Mouse (Mus musculus): ENCODE measurements around the gene Ros1. TPM values are rescaled to one million over a fixed set of nuclear protein-coding genes. Genes with fewer than 3 reads are reported as not detected.

Ros1 gene
- polyA plus RNA-seq, 1 experiment from 2014 or later = not detected

GRCm38 (mm10) chr10:52027161-52028035 lies 167.6 kb downstream of the Ros1 start:
- H3K27me3 ChIP-seq (ENCODE audit: control insufficient read depth, insufficient read depth, low read length) = peaks cover 98% of the 10 kb centered on the region
- peak overlapping the region; percentile 40; the same call in 1 of the 2 replicates for H3K9ac ChIP-seq
- peak overlapping the region; percentile 45 for H3K4me3 ChIP-seq (replicated peaks; ENCODE audit: low read length)
- ATAC-seq (ENCODE audit: low FRiP score) = peak; percentile 61
- DNase-seq (ENCODE audit: low spot score) = no peak
- H3K9me3 ChIP-seq (ENCODE audit: control insufficient read depth, low read length) = no peaks in the 10 kb centered on the region
- no peak overlapping the region for H3K27ac ChIP-seq
- no peaks in the 10 kb centered on the region for H3K36me3 ChIP-seq (replicated peaks; ENCODE audit: control insufficient read depth, insufficient read depth)
- peak overlapping the region; percentile 91 for H3K4me2 ChIP-seq (replicated peaks)
- peaks cover 16% of the 10 kb centered on the region for H3K4me1 ChIP-seq (replicated peaks; ENCODE audit: control insufficient read depth, insufficient read depth, low read length)
- under 1% methylated on average over 68 of the region's 68 CpGs for WGBS

GRCm38 (mm10) chr10:52025821-52026220 lies 169.2 kb downstream of the Ros1 start:
- 12% methylated on average over 7 of the region's 7 CpGs for WGBS
- H3K4me1 ChIP-seq (replicated peaks; ENCODE audit: control insufficient read depth, insufficient read depth, low read length) = peaks cover 17% of the 10 kb centered on the region
- H3K27ac ChIP-seq = no peak overlapping the region
- peaks cover 98% of the 10 kb centered on the region for H3K27me3 ChIP-seq (ENCODE audit: control insufficient read depth, insufficient read depth, low read length)
- H3K4me3 ChIP-seq (replicated peaks; ENCODE audit: low read length) = no peak overlapping the region
- no peak for ATAC-seq (ENCODE audit: low FRiP score)
- no peaks in the 10 kb centered on the region for H3K9me3 ChIP-seq (ENCODE audit: control insufficient read depth, low read length)
- no peak for DNase-seq (ENCODE audit: low spot score)
- no peak overlapping the region for H3K4me2 ChIP-seq (replicated peaks)
- H3K36me3 ChIP-seq (replicated peaks; ENCODE audit: control insufficient read depth, insufficient read depth) = no peaks in the 10 kb centered on the region
- no peak overlapping the region for H3K9ac ChIP-seq

- WGBS = 0% methylated on average over 1 of the region's 1 CpGs
- no peak for DNase-seq (ENCODE audit: low spot score)
- H3K36me3 ChIP-seq (replicated peaks; ENCODE audit: control insufficient read depth, insufficient read depth) = no peaks in the 10 kb centered on the region
These were observed 169.8 kb downstream of the Ros1 start for GRCm38 (mm10) chr10:52025291-52025690.

DNA sequence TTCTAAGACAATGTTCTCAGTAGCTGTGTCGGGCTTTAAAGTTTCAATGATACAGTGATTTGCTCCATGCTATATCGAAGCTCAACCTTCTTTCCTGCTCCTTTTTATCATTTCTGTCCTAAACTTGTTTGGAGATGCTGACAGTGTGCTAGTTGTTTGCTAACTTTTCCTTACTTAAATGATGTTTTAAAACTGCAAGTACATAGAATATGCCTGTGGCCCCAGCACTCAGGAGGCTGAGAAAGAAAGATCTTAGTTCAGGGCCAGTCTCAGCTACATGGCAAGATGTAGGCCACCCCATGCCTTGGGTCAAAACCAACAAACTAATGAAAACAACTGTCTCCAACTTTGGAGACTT lies 171.0 kb downstream of the Ros1 start:
- Histone ChIP-seq H3K36me3 (replicated peaks; ENCODE audit: control insufficient read depth, insufficient read depth) (no peaks in the 10 kb centered on the region), H3K4me3 (replicated peaks; ENCODE audit: low read length) (no peak overlapping the region)
- DNase-seq (ENCODE audit: low spot score) = no peak

More at GRCm38 (mm10) chr10:52025291-52025690, 169.8 kb downstream of the Ros1 start:
- Histone ChIP-seq H3K9me3 (ENCODE audit: control insufficient read depth, low read length) (no peaks in the 10 kb centered on the region), H3K4me2 (replicated peaks) (no peak overlapping the region), H3K9ac (no peak overlapping the region), H3K4me1 (replicated peaks; ENCODE audit: control insufficient read depth, insufficient read depth, low read length) (peaks cover 17% of the 10 kb centered on the region), H3K27ac (no peak overlapping the region), H3K27me3 (ENCODE audit: control insufficient read depth, insufficient read depth, low read length) (peaks cover 98% of the 10 kb centered on the region), H3K4me3 (replicated peaks; ENCODE audit: low read length) (no peak overlapping the region)
- ATAC-seq (ENCODE audit: low FRiP score) = no peak

GRCm38 (mm10) chr10:52023213-52024052 lies 171.6 kb downstream of the Ros1 start:
- ATAC-seq (ENCODE audit: low FRiP score) = no peak
- H3K4me2 ChIP-seq (replicated peaks) = peak overlapping the region; percentile 97
- H3K9ac ChIP-seq = no peak overlapping the region
- H3K36me3 ChIP-seq (replicated peaks; ENCODE audit: control insufficient read depth, insufficient read depth) = no peaks in the 10 kb centered on the region
- no peak for DNase-seq (ENCODE audit: low spot score)
- no peaks in the 10 kb centered on the region for H3K9me3 ChIP-seq (ENCODE audit: control insufficient read depth, low read length)
- WGBS = 2% methylated on average over 17 of the region's 17 CpGs
- no peak overlapping the region for H3K27ac ChIP-seq
- H3K4me1 ChIP-seq (replicated peaks; ENCODE audit: control insufficient read depth, insufficient read depth, low read length) = peaks cover 17% of the 10 kb centered on the region
- H3K27me3 ChIP-seq (ENCODE audit: control insufficient read depth, insufficient read depth, low read length) = peaks cover 88% of the 10 kb centered on the region
- H3K4me3 ChIP-seq (replicated peaks; ENCODE audit: low read length) = peak overlapping the region; percentile 43; the same call in 1 of the 2 replicates

More for the DNA sequence above, 171.0 kb downstream of the Ros1 start:
- H3K4me2 ChIP-seq (replicated peaks) = no peak overlapping the region
- 13% methylated on average over 2 of the region's 2 CpGs for WGBS
- no peak for ATAC-seq (ENCODE audit: low FRiP score)
- H3K27me3 ChIP-seq (ENCODE audit: control insufficient read depth, insufficient read depth, low read length) = peaks cover 94% of the 10 kb centered on the region
- no peak overlapping the region for H3K27ac ChIP-seq
- H3K4me1 ChIP-seq (replicated peaks; ENCODE audit: control insufficient read depth, insufficient read depth, low read length) = peaks cover 17% of the 10 kb centered on the region
- H3K9ac ChIP-seq = no peak overlapping the region
- H3K9me3 ChIP-seq (ENCODE audit: control insufficient read depth, low read length) = no peaks in the 10 kb centered on the region

- Histone ChIP-seq H3K36me3 (replicated peaks; ENCODE audit: control insufficient read depth, insufficient read depth) (no peaks in the 10 kb centered on the region), H3K9me3 (ENCODE audit: control insufficient read depth, low read length) (no peaks in the 10 kb centered on the region), H3K4me3 (replicated peaks; ENCODE audit: low read length) (peak within 1 kb of the TSS; percentile 43), H3K4me1 (replicated peaks; ENCODE audit: control insufficient read depth, insufficient read depth, low read length) (peaks cover 12% of the 10 kb centered on the region), H3K27me3 (ENCODE audit: control insufficient read depth, insufficient read depth, low read length) (peaks cover 80% of the 10 kb centered on the region), H3K9ac (peak within 1 kb of the TSS; percentile 44; the same call in 1 of the 2 replicates), H3K27ac (no peak within 1 kb of the TSS), H3K4me2 (replicated peaks) (peak within 1 kb of the TSS; percentile 97)
- DNase-seq (ENCODE audit: low spot score) (peak; percentile 56), ATAC-seq (ENCODE audit: low FRiP score) (peak; percentile 82)
- under 1% methylated on average over 60 of the region's 60 CpGs for WGBS
These were observed 172.4 kb downstream of the Ros1 start, which contains the start of gene Vgll2 for GRCm38 (mm10) chr10:52022413-52023212. Gene Vgll2, plus strand, starts transcription at chr10:52022502.

DNA sequence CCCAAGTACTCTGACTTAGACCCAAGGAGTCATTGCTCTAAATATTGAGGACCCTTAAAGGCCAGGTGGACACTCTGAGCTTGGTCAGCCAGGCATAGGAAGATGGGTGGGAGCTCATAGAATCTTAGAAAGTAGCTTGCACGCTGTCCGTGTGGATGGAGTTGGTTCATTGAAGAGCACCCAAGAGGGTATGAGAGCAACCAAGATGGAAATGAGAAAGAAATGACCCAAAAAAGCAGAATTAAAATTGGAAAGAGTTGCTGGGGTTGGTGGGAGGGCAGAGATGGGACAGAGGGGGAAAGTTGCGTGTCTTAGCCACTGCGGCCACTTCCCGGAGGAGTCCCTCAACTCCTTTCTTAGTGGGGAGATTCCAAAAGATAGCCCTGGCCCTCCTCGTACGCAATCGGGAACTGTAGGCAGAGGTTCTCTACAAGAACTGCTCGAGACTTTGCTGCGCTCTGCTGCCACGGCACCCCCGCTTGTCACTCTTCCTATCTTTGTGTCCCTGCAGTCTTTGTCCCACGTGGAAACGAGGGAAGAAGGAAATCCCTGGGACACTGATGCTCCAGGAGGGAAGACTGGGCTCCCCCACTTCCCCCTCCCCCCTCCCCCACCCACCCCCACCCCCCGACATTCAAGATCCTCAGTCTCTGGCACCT lies 173.2 kb downstream of the Ros1 start:
- Histone ChIP-seq H3K27me3 (ENCODE audit: control insufficient read depth, insufficient read depth, low read length) (peaks cover 72% of the 10 kb centered on the region), H3K9ac (no peak overlapping the region), H3K27ac (no peak overlapping the region), H3K36me3 (replicated peaks; ENCODE audit: control insufficient read depth, insufficient read depth) (no peaks in the 10 kb centered on the region), H3K4me2 (replicated peaks) (peak overlapping the region; percentile 97), H3K4me1 (replicated peaks; ENCODE audit: control insufficient read depth, insufficient read depth, low read length) (peaks cover 9% of the 10 kb centered on the region; the same call in 1 of the 2 replicates), H3K9me3 (ENCODE audit: control insufficient read depth, low read length) (no peaks in the 10 kb centered on the region), H3K4me3 (replicated peaks; ENCODE audit: low read length) (peak overlapping the region; percentile 43)
- ATAC-seq (ENCODE audit: low FRiP score) (peak; percentile 41; the same call in 1 of the 2 replicates), DNase-seq (ENCODE audit: low spot score) (no peak)
- WGBS = under 1% methylated on average over 14 of the region's 15 CpGs

DNA sequence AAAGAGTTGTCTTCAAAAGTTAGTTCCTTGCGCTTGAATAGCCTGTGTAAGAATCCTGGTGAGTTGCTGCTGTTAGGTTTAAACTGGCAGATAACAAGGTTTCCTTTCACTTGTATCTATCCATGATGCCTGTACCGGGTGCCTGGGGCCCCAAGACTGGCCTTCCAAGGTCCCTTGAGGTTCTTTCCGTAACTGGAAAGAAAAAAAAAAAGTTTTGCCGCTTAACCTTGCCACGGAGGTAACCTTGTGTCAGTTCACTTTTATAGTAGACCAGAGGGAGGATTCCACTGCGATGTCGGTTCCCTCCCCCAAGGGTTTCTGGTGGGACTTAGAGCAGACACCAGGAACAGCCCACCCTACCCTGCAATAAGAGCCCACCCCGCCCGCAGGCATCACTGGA lies 173.8 kb downstream of the Ros1 start:
- no peak overlapping the region for H3K4me2 ChIP-seq (replicated peaks)
- no peaks in the 10 kb centered on the region for H3K36me3 ChIP-seq (replicated peaks; ENCODE audit: control insufficient read depth, insufficient read depth)
- H3K27me3 ChIP-seq (ENCODE audit: control insufficient read depth, insufficient read depth, low read length) = peaks cover 66% of the 10 kb centered on the region
- H3K4me3 ChIP-seq (replicated peaks; ENCODE audit: low read length) = no peak overlapping the region
- ATAC-seq (ENCODE audit: low FRiP score) (no peak), DNase-seq (ENCODE audit: low spot score) (no peak)
- no peak overlapping the region for H3K27ac ChIP-seq
- 2% methylated on average over 9 of the region's 9 CpGs for WGBS
- peaks cover 9% of the 10 kb centered on the region; the same call in 1 of the 2 replicates for H3K4me1 ChIP-seq (replicated peaks; ENCODE audit: control insufficient read depth, insufficient read depth, low read length)
- no peaks in the 10 kb centered on the region for H3K9me3 ChIP-seq (ENCODE audit: control insufficient read depth, low read length)
- H3K9ac ChIP-seq = no peak overlapping the region
